Mouse (Mus musculus): ENCODE measurements around the gene Ramp3. TPM values are rescaled to one million over a fixed set of nuclear protein-coding genes. Genes with fewer than 3 reads are reported as not detected.

Ramp3 gene
- polyA plus RNA-seq (2012; rRNA removed; ENCODE audit: low replicate concordance) = 3.1 and 5.3 TPM in 2 replicates

DNA sequence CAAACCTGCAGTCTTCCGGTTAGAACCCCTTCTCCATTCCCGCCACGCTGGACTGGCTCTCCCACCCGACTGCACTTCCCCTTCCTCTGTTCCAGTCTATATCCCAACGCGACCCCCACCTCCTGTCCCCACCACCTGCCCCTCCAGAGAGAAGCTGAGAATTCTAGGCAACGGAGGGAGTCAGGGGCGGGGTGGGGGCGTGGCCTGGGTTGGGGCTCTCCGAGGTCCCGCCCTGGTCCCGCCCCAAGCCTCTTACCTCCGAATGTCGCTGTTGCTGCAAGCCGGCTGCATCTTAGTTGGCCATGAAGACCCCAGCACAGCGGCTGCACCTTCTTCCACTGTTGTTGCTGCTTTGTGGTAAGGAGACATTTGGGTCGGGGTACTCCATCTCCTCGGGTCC is at the start of gene Ramp3:
TSS of gene Ramp3 (plus strand) at position 251 of the 400 bp plus-strand sequence.

DNA sequence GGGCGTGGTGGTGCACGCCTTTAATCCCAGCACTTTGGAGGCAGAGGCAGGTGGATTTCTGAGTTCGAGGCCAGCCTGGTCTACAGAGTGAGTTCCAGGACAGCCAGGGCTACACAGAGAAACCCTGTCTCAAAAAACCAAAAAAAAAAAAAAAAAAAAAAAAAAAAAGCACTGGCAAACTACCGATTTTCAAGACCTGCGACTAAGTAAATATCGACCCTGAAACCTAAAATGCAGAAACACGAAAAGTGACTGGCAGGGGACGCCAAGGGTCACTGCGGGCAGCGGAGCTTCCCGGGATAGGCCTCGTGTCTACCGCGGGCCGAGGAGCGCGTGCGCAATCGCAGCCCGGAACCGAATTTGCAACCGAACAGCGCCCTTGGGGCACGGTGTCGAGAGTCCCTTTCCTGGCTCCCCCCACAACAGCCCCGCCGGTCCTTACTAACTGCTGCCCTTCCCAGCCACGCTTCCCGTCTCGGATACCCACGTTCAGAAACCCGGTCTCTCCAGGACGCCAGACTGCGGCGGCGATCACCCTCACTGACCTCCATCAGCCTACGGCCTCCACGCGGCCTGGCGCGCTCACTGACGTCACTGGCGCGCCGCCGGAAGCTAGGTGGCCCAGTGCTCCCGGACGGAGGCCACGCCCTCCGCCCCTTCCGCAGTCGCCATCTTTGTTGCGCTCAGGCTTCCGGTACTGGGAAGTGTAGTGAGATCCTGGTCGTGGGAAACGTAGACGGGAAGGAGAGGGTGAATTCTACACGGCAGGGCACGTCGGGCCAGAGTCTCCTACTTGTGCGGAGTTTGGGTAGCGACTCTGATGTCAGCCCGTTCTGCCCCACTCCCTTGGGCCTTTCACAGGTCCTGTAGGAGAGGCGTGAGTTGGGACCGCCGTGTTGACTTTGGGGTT is 32.6 kb upstream of the Ramp3 start, which contains the start of gene Tbrg4:
TSS of gene Tbrg4 (minus strand) at position 590 of the 910 bp plus-strand sequence.

DNA sequence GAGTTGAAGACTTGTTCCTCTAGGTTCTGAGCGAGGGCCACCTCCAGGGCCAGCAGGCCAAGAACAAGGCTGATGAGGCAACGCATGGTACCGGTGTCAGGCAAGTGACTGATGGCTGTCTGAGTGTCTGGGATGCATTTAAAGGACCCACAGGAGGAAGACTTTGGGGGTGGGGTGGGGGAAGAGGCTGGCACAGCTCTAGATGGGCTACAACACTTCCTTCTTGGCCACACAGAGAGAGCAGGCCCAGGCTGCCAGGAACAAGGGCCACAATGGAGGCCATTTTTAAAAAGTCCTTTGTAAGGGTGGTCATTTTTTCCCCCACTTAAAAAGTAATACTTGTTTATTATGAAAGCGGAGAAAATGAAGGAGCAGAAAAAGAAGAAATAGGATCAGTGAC is 19.8 kb upstream of the Ramp3 start, which contains the start of gene Wap:
TSS of gene Wap (minus strand) at position 101 of the 400 bp plus-strand sequence.

Other genes starting within 250 kb of the Ramp3 start
- gene Ppia, start 243.1 kb upstream of the Ramp3 start, polyA plus RNA-seq (2012; rRNA removed; ENCODE audit: low replicate concordance) = 136 and 198 TPM in 2 replicates
- gene H2afv, start 214.1 kb upstream of the Ramp3 start, polyA plus RNA-seq (2012; rRNA removed; ENCODE audit: low replicate concordance) = 42.7 and 78.6 TPM in 2 replicates
- gene Purb, start 182.6 kb upstream of the Ramp3 start, polyA plus RNA-seq (2012; rRNA removed; ENCODE audit: low replicate concordance) = 4.2 and 6.5 TPM in 2 replicates
- gene Myo1g, start 137.6 kb upstream of the Ramp3 start, polyA plus RNA-seq (2012; rRNA removed; ENCODE audit: low replicate concordance) = 6.1 and 10.4 TPM in 2 replicates
- 30.7 and 35.2 TPM in 2 replicates for gene Ccm2, start 111.6 kb upstream of the Ramp3 start, polyA plus RNA-seq (2012; rRNA removed; ENCODE audit: low replicate concordance)
- gene Nacad, start 52.5 kb upstream of the Ramp3 start, polyA plus RNA-seq (2012; rRNA removed; ENCODE audit: low replicate concordance) = 2.8 and 3.3 TPM in 2 replicates
- gene Tbrg4, start 32.5 kb upstream of the Ramp3 start, polyA plus RNA-seq (2012; rRNA removed; ENCODE audit: low replicate concordance) = 115 and 127 TPM in 2 replicates
- not detected in 2 replicates for gene Wap, start 19.9 kb upstream of the Ramp3 start, polyA plus RNA-seq (2012; rRNA removed; ENCODE audit: low replicate concordance)
- not detected in 2 replicates for gene Gm11983, start 179.1 kb downstream of the Ramp3 start, polyA plus RNA-seq (2012; rRNA removed; ENCODE audit: low replicate concordance)

All from duodenum, adult 2 months (tissue).